Mouse (Mus musculus): ENCODE results near the gene Rpia. TPM values are rescaled to one million over a fixed set of nuclear protein-coding genes. Genes with fewer than 3 reads are reported as not detected.

Rpia gene
- polyA plus RNA-seq (2015; fragmentation: Nextera tagmentation; extraction: Ambion mirVana), result 2.3 and 3.0 TPM in 2 replicates

GRCm38 (mm10) chr6:70791824-70792535, at the start of gene Rpia:
TSS of gene Rpia (minus strand) at chr6:70792232.
- H3K9me3 ChIP-seq (ENCODE audit: low read length), result no peaks in the 10 kb centered on the region
- peak within 1 kb of the TSS; percentile 69 for H3K9ac ChIP-seq (replicated peaks; ENCODE audit: low read length)
- peak; percentile 98 for ATAC-seq (ENCODE audit: low FRiP score, low TSS enrichment)
- peak within 1 kb of the TSS; percentile 64 for H3K4me3 ChIP-seq (ENCODE audit: low read length)
- H3K27ac ChIP-seq (ENCODE audit: low read length), result peak within 1 kb of the TSS; percentile 64
- 0% methylated on average over 61 of the region's 62 CpGs for WGBS
- H3K4me2 ChIP-seq (replicated peaks; ENCODE audit: low read depth, low read length), result peak within 1 kb of the TSS; percentile 84
- no peaks in the 10 kb centered on the region for H3K36me3 ChIP-seq (ENCODE audit: insufficient read depth, low read length)
- H3K4me1 ChIP-seq (ENCODE audit: insufficient read depth, low read length), result peaks cover 16% of the 10 kb centered on the region
- H3K27me3 ChIP-seq (ENCODE audit: insufficient read depth, low read length), result no peaks in the 10 kb centered on the region

GRCm38 (mm10) chr6:70840281-70840680, 48.2 kb upstream of the Rpia start:
- 72% methylated on average over 5 of the region's 5 CpGs for WGBS
- Histone ChIP-seq H3K9me3 (ENCODE audit: low read length) (no peaks in the 10 kb centered on the region), H3K9ac (replicated peaks; ENCODE audit: low read length) (no peak overlapping the region), H3K36me3 (ENCODE audit: insufficient read depth, low read length) (no peaks in the 10 kb centered on the region), H3K4me2 (replicated peaks; ENCODE audit: low read depth, low read length) (no peak overlapping the region), H3K4me3 (ENCODE audit: low read length) (no peak overlapping the region), H3K27ac (ENCODE audit: low read length) (no peak overlapping the region), H3K4me1 (ENCODE audit: insufficient read depth, low read length) (0 out of 2 replicates have a peak, but pooled peaks cover 4% of the 10 kb centered on the region), H3K27me3 (ENCODE audit: insufficient read depth, low read length) (no peaks in the 10 kb centered on the region)
- no peak for ATAC-seq (ENCODE audit: low FRiP score, low TSS enrichment)

DNA sequence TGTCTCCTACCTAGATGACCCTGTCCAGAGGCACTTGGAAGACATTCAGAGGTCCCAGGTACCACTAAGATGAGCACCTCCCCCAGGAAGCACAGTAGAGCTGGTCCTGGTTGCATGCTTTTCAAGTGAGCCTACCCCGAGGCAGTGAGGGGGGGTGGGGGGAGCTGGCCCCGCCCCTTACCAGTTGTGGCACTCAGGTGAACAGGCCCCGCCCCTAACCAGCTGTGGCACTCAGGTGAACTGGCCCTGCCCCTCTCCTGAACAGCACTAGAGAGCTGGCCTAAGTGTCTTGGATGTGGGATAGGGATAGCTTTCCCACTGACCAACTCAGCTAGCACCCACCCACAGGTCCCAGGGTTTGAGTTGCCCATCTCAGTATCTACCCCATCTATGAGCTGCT, 46.5 kb upstream of the Rpia start:
- ATAC-seq (ENCODE audit: low FRiP score, low TSS enrichment), result peak; percentile 28; the same call in 1 of the 2 replicates
- H3K36me3 ChIP-seq (ENCODE audit: insufficient read depth, low read length), result no peaks in the 10 kb centered on the region
- H3K4me1 ChIP-seq (ENCODE audit: insufficient read depth, low read length), result 0 out of 2 replicates have a peak, but pooled peaks cover 3% of the 10 kb centered on the region
- no peaks in the 10 kb centered on the region for H3K27me3 ChIP-seq (ENCODE audit: insufficient read depth, low read length)
- 37% methylated on average over 3 of the region's 3 CpGs for WGBS
- no peaks in the 10 kb centered on the region for H3K9me3 ChIP-seq (ENCODE audit: low read length)
- H3K27ac ChIP-seq (ENCODE audit: low read length), result no peak overlapping the region
- no peak overlapping the region for H3K4me3 ChIP-seq (ENCODE audit: low read length)
- H3K9ac ChIP-seq (replicated peaks; ENCODE audit: low read length), result no peak overlapping the region
- H3K4me2 ChIP-seq (replicated peaks; ENCODE audit: low read depth, low read length), result no peak overlapping the region

- no peaks in the 10 kb centered on the region for H3K36me3 ChIP-seq (ENCODE audit: insufficient read depth, low read length)
- no peak overlapping the region for H3K9ac ChIP-seq (replicated peaks; ENCODE audit: low read length)
- H3K4me2 ChIP-seq (replicated peaks; ENCODE audit: low read depth, low read length), result no peak overlapping the region
- no peaks in the 10 kb centered on the region for H3K9me3 ChIP-seq (ENCODE audit: low read length)
- H3K27me3 ChIP-seq (ENCODE audit: insufficient read depth, low read length), result no peaks in the 10 kb centered on the region
- H3K4me3 ChIP-seq (ENCODE audit: low read length), result no peak overlapping the region
- WGBS, result 85% methylated on average over 2 of the region's 2 CpGs
- H3K4me1 ChIP-seq (ENCODE audit: insufficient read depth, low read length), result no peaks in the 10 kb centered on the region
- H3K27ac ChIP-seq (ENCODE audit: low read length), result no peak overlapping the region
- ATAC-seq (ENCODE audit: low FRiP score, low TSS enrichment), result no peak
Observed at GRCm38 (mm10) chr6:70837297-70837696, 45.3 kb upstream of the Rpia start.

DNA sequence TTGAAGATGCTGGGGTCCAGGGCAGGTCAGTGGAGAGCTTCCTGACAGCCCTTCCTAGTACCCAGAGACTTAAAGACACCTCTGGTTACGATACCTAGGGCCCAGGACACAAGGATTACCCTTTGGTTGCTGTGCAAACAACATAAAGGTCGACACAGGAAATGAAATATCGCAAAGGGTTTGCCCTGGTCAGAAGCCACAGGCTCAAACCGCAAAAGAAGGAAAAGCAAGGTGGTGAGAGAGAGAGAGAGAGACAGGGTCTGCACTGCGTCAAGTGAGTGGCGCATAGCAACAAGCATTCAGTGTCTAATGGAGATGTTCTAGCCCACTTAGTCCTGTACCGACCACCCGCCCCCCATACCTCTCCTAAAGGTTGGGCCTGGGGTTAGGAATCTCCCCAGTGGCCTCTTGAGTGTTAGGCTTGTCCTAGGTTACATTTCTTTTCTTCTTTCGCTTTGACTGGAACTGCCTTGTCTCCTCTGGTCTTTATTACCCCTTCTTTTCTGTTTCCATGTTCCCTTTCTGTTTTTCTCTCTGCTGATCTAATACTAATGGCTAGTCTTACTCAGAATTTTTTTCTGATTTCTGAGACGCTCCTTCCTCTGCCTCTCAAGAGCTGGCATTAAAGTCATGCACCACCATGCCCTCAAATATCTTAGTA, 39.3 kb upstream of the Rpia start:
- Histone ChIP-seq H3K9me3 (ENCODE audit: low read length) (no peaks in the 10 kb centered on the region), H3K9ac (replicated peaks; ENCODE audit: low read length) (no peak overlapping the region), H3K4me2 (replicated peaks; ENCODE audit: low read depth, low read length) (no peak overlapping the region), H3K27me3 (ENCODE audit: insufficient read depth, low read length) (no peaks in the 10 kb centered on the region), H3K27ac (ENCODE audit: low read length) (no peak overlapping the region), H3K36me3 (ENCODE audit: insufficient read depth, low read length) (no peaks in the 10 kb centered on the region), H3K4me3 (ENCODE audit: low read length) (no peak overlapping the region), H3K4me1 (ENCODE audit: insufficient read depth, low read length) (no peaks in the 10 kb centered on the region)
- no peak for ATAC-seq (ENCODE audit: low FRiP score, low TSS enrichment)
- WGBS, result 68% methylated on average over 10 of the region's 10 CpGs

DNA sequence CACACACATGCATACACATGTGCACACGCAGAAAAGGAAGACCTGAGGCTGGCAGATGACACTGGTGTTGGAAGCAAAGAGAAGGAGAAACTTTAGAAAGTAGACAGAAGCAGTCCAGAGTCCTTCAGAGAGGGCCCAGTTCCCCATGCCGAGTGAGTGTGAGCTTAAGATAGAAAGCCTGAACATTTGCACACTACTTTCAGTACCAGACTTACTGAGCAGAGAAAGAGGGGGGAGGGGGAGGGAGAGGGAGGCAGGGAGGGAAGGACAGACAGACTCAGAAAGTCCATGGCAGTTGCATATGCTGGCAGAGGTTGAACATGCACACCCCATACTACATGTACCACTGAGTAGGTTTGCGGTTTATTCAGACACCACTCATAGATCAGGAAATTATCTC, 38.5 kb upstream of the Rpia start:
- Histone ChIP-seq H3K27me3 (ENCODE audit: insufficient read depth, low read length) (no peaks in the 10 kb centered on the region), H3K9me3 (ENCODE audit: low read length) (no peaks in the 10 kb centered on the region), H3K27ac (ENCODE audit: low read length) (no peak overlapping the region), H3K36me3 (ENCODE audit: insufficient read depth, low read length) (no peaks in the 10 kb centered on the region), H3K4me3 (ENCODE audit: low read length) (no peak overlapping the region), H3K4me1 (ENCODE audit: insufficient read depth, low read length) (no peaks in the 10 kb centered on the region), H3K4me2 (replicated peaks; ENCODE audit: low read depth, low read length) (no peak overlapping the region), H3K9ac (replicated peaks; ENCODE audit: low read length) (no peak overlapping the region)
- ATAC-seq (ENCODE audit: low FRiP score, low TSS enrichment), result no peak
- WGBS, result 85% methylated on average over 3 of the region's 3 CpGs

GRCm38 (mm10) chr6:70829451-70829850, 37.4 kb upstream of the Rpia start:
- Histone ChIP-seq H3K27ac (ENCODE audit: low read length) (no peak overlapping the region), H3K27me3 (ENCODE audit: insufficient read depth, low read length) (no peaks in the 10 kb centered on the region), H3K4me3 (ENCODE audit: low read length) (no peak overlapping the region), H3K4me1 (ENCODE audit: insufficient read depth, low read length) (peaks cover under 1% of the 10 kb centered on the region; the same call in 1 of the 2 replicates), H3K4me2 (replicated peaks; ENCODE audit: low read depth, low read length) (no peak overlapping the region), H3K9me3 (ENCODE audit: low read length) (no peaks in the 10 kb centered on the region), H3K9ac (replicated peaks; ENCODE audit: low read length) (no peak overlapping the region), H3K36me3 (ENCODE audit: insufficient read depth, low read length) (no peaks in the 10 kb centered on the region)
- WGBS, result 35% methylated on average over 2 of the region's 2 CpGs
- ATAC-seq (ENCODE audit: low FRiP score, low TSS enrichment), result no peak

- H3K4me3 ChIP-seq (ENCODE audit: low read length), result peak overlapping the region; percentile 52
- peak overlapping the region; percentile 80 for H3K4me2 ChIP-seq (replicated peaks; ENCODE audit: low read depth, low read length)
- no peaks in the 10 kb centered on the region for H3K36me3 ChIP-seq (ENCODE audit: insufficient read depth, low read length)
- H3K9ac ChIP-seq (replicated peaks; ENCODE audit: low read length), result peak overlapping the region; percentile 67
- no peaks in the 10 kb centered on the region for H3K9me3 ChIP-seq (ENCODE audit: low read length)
- peaks cover 8% of the 10 kb centered on the region; the same call in 1 of the 2 replicates for H3K4me1 ChIP-seq (ENCODE audit: insufficient read depth, low read length)
- 0 out of 2 replicates have a peak, but pooled peaks have one; percentile 1 for ATAC-seq (ENCODE audit: low FRiP score, low TSS enrichment)
- 50% methylated on average over 4 of the region's 4 CpGs for WGBS
- no peaks in the 10 kb centered on the region for H3K27me3 ChIP-seq (ENCODE audit: insufficient read depth, low read length)
- H3K27ac ChIP-seq (ENCODE audit: low read length), result 0 out of 2 replicates have a peak overlapping the region, but pooled peaks have one; percentile 17
Observed at GRCm38 (mm10) chr6:70824987-70825337, 32.9 kb upstream of the Rpia start.

- ATAC-seq (ENCODE audit: low FRiP score, low TSS enrichment), result peak; percentile 89
- Histone ChIP-seq H3K9me3 (ENCODE audit: low read length) (no peaks in the 10 kb centered on the region), H3K27me3 (ENCODE audit: insufficient read depth, low read length) (no peaks in the 10 kb centered on the region), H3K36me3 (ENCODE audit: insufficient read depth, low read length) (no peaks in the 10 kb centered on the region), H3K27ac (ENCODE audit: low read length) (0 out of 2 replicates have a peak overlapping the region, but pooled peaks have one; percentile 17), H3K4me2 (replicated peaks; ENCODE audit: low read depth, low read length) (peak overlapping the region; percentile 80), H3K4me3 (ENCODE audit: low read length) (peak overlapping the region; percentile 52), H3K9ac (replicated peaks; ENCODE audit: low read length) (peak overlapping the region; percentile 67), H3K4me1 (ENCODE audit: insufficient read depth, low read length) (peaks cover 8% of the 10 kb centered on the region; the same call in 1 of the 2 replicates)
- 7% methylated on average over 23 of the region's 23 CpGs for WGBS
Observed at GRCm38 (mm10) chr6:70824085-70824986, 32.3 kb upstream of the Rpia start.

Data from kidney, embryonic 16.5 days (tissue).